Comparison of ENCODE assay signal across 29 mouse cellular contexts in genomic region chr12:88368618-88369017, GRCm38 (mm10). TPM values are rescaled to one million over a fixed set of nuclear protein-coding genes. Genes with fewer than 3 reads are reported as not detected.
DNase-seq lines count a peak whose midpoint lies in the region; ATAC-seq and TF ChIP-seq lines count a peak whose summit lies in the region.
"Had no signal": no experiment of that assay in that cellular context is flagged by ENCODE, and none has a peak within 500 bp of the region (broad histone marks: within the 10 kb centered on the region; RNA-seq: fewer than 3 reads in every experiment).

No protein-coding gene starts in this region.

- H3K27ac ChIP-seq in liver, postnatal 0 days (ENCODE audit: low read depth) = no peak overlapping the region
- H3K27ac ChIP-seq: embryonic facial prominence, embryonic 12.5 days; forebrain, embryonic 13.5 days; hindbrain, embryonic 10.5 days; hindbrain, postnatal 0 days; limb, embryonic 12.5 days; liver, embryonic 14.5 days; midbrain, embryonic 15.5 days had no signal

- DNase-seq in adrenal gland, postnatal 14 days = peak; percentile 33
- no peak for DNase-seq in adrenal gland, postnatal 10 days
- DNase-seq in liver, postnatal 0 days = no peak
- no peak for DNase-seq in liver
- DNase-seq in Patski (ENCODE audit: low read depth, low spot score) = no peak
- DNase-seq in layer of hippocampus, postnatal 10 days (ENCODE audit: low spot score in 2 of 2) = no peak
- DNase-seq: cerebellum, adult 8-10 months; gastrocnemius, postnatal 36 days; kidney, adult 18-20 months; lung, postnatal 10 days; right cerebral cortex, postnatal 25 days; thymus, adult 2 months had no signal

- H3K36me3 ChIP-seq in liver, postnatal 0 days (replicated peaks; ENCODE audit: insufficient read depth, low read length) = no peaks in the 10 kb centered on the region
- H3K36me3 ChIP-seq: embryonic facial prominence, embryonic 12.5 days; hindbrain, embryonic 10.5 days; midbrain, embryonic 15.5 days had no signal

- H3K27me3 ChIP-seq in liver, postnatal 0 days (ENCODE audit: insufficient read depth, low read length) = no peaks in the 10 kb centered on the region
- H3K27me3 ChIP-seq in Patski = no peaks in the 10 kb centered on the region
- H3K27me3 ChIP-seq: embryonic facial prominence, embryonic 12.5 days; forebrain, embryonic 13.5 days; limb, embryonic 12.5 days; midbrain, embryonic 15.5 days had no signal

- H3K4me3 ChIP-seq in liver, postnatal 0 days (ENCODE audit: low read depth, low read length) = no peak overlapping the region
- H3K4me3 ChIP-seq: embryonic facial prominence, embryonic 12.5 days; erythroblast, embryonic 14.5 days; forebrain, embryonic 13.5 days; hindbrain, embryonic 10.5 days; limb, embryonic 12.5 days; midbrain, embryonic 15.5 days had no signal

- CTCF ChIA-PET in Patski (lab: Charles Lee) = no interaction called here

- no peak for TF ChIP-seq EP300 in liver, postnatal 0 days (IDR thresholded peaks at IDR 0.05; ENCODE audit: low read depth)

- WGBS in liver, postnatal 0 days (ENCODE audit: insufficient replicate concordance) = 56% methylated on average over 4 of the region's 4 CpGs

- in situ Hi-C loops in Patski (cut with MboI; ENCODE audit: low pct_unique_long_range_greater_than_20kb) = no loop called here

- H3K9ac ChIP-seq in liver, postnatal 0 days (replicated peaks) = no peak overlapping the region
- H3K9ac ChIP-seq: embryonic facial prominence, embryonic 12.5 days; forebrain, embryonic 13.5 days; limb, embryonic 12.5 days; liver, embryonic 14.5 days; midbrain, embryonic 15.5 days had no signal

- TF ChIP-seq CTCF in liver, postnatal 0 days (IDR thresholded peaks at IDR 0.05; ENCODE audit: low read depth) = no peak
- no peak for TF ChIP-seq CTCF in Patski (IDR thresholded peaks at IDR 0.05)

- H3K4me2 ChIP-seq in liver, postnatal 0 days (ENCODE audit: low read depth, low read length) = no peak overlapping the region
- H3K4me2 ChIP-seq: embryonic facial prominence, embryonic 12.5 days; forebrain, embryonic 13.5 days; limb, embryonic 12.5 days; midbrain, embryonic 15.5 days had no signal

- POLR2A ChIA-PET in Patski (lab: Charles Lee) = no interaction called here

- peak; percentile 64 for ATAC-seq in liver, postnatal 0 days
- ATAC-seq in Patski = peak; percentile 61
- ATAC-seq in megakaryocyte progenitor cell, adult 5-6 weeks (replicated peaks; ENCODE audit: poor library complexity) = peak; percentile 43
- ATAC-seq: forebrain, embryonic 13.5 days; hindbrain, postnatal 0 days; midbrain, embryonic 15.5 days had no signal

- no peaks in the 10 kb centered on the region for H3K9me3 ChIP-seq in liver, postnatal 0 days (ENCODE audit: low read length)
- H3K9me3 ChIP-seq: embryonic facial prominence, embryonic 12.5 days; forebrain, embryonic 13.5 days; hindbrain, embryonic 10.5 days; limb, embryonic 12.5 days; midbrain, embryonic 15.5 days had no signal

- no peaks in the 10 kb centered on the region; the same call in 1 of the 2 replicates for H3K4me1 ChIP-seq in liver, postnatal 0 days (ENCODE audit: insufficient read depth)
- H3K4me1 ChIP-seq: embryonic facial prominence, embryonic 12.5 days; forebrain, embryonic 13.5 days; hindbrain, embryonic 10.5 days; limb, embryonic 12.5 days; midbrain, embryonic 15.5 days had no signal

RNA-seq across cellular contexts. Expression of gene Adck1, which starts 8.3 kb away (rescaled TPM):
- total RNA-seq in adrenal gland, postnatal 14 days (2021) = 21.8 and 25.1 TPM in 2 replicates
- 10 to 100 TPM; 23.3 to 27.9 TPM for total RNA-seq in adrenal gland, postnatal 10 days (2021)
- 7.9 and 8.4 TPM in 2 replicates for polyA plus RNA-seq in liver, postnatal 0 days (2015; fragmentation: Nextera tagmentation; extraction: Ambion mirVana)
- polyA plus RNA-seq in Patski (2021) = 23.1 TPM
- 10.2 and 11.8 TPM in 2 replicates for total RNA-seq in megakaryocyte progenitor cell, adult 5-6 weeks (2015)
- 21.7 and 25.7 TPM in 2 replicates for total RNA-seq in megakaryocyte progenitor cell, adult 5-6 weeks (2017)
- total RNA-seq in layer of hippocampus, postnatal 10 days (2021) = 10 to 100 TPM; 32.8 to 34.2 TPM

RNA-seq across cellular contexts. Expression of gene Gm5039, which starts 44.8 kb away (rescaled TPM):
- not detected in 2 replicates for total RNA-seq in adrenal gland, postnatal 14 days (2021)
- total RNA-seq in adrenal gland, postnatal 10 days (2021) = not detected
- not detected in 2 replicates for polyA plus RNA-seq in liver, postnatal 0 days (2015; fragmentation: Nextera tagmentation; extraction: Ambion mirVana)
- polyA plus RNA-seq in Patski (2021) = 0.14 TPM
- total RNA-seq in megakaryocyte progenitor cell, adult 5-6 weeks (2015) = not detected in 2 replicates
- total RNA-seq in megakaryocyte progenitor cell, adult 5-6 weeks (2017) = not detected in 2 replicates
- total RNA-seq in layer of hippocampus, postnatal 10 days (2021) = not detected
- total RNA-seq: gastrocnemius, postnatal 36 days; hindbrain, postnatal 0 days; layer of hippocampus, postnatal 25 days; left cerebral cortex, postnatal 10 days; megakaryocyte-erythroid progenitor cell, adult 5-6 weeks had no signal
- polyA plus RNA-seq: cortical plate, adult 2 months; embryonic facial prominence, embryonic 12.5 days; erythroblast, embryonic 14.5 days; forebrain, embryonic 13.5 days; heart, embryonic 16.5 days; hindbrain, embryonic 10.5 days; hindbrain, postnatal 0 days; limb, embryonic 12.5 days; liver, embryonic 14.5 days; midbrain, embryonic 15.5 days; spleen, adult 2 months; stomach, embryonic 16.5 days; thymus, adult 2 months; urinary bladder, adult 2 months had no signal
